Mouse (Mus musculus) heart, postnatal 14 days (tissue): ENCODE data around the gene 1700029P11Rik. TPM values are rescaled to one million over a fixed set of nuclear protein-coding genes. Genes with fewer than 3 reads are reported as not detected.

ENCODE experiments used
- DNase-seq, 2 experiments: peaks; one replicate each; pipeline ENCODE4 v3.0.0; 2021 to 2022
- intact Hi-C: fragments of 180-260 bp; cut with DNase I; formaldehyde crosslinking; loops from one replicate; pipeline ENCODE4 v1.15.1; 2025
- total RNA-seq, 2 experiments: library from RNA; stranded (reverse); gene quantifications; 2 replicates each; pipeline ENCODE4 v1.2.3; 2021

Gene 1700029P11Rik
- total RNA-seq, 2 experiments from 2014 or later, result not detected

DNA sequence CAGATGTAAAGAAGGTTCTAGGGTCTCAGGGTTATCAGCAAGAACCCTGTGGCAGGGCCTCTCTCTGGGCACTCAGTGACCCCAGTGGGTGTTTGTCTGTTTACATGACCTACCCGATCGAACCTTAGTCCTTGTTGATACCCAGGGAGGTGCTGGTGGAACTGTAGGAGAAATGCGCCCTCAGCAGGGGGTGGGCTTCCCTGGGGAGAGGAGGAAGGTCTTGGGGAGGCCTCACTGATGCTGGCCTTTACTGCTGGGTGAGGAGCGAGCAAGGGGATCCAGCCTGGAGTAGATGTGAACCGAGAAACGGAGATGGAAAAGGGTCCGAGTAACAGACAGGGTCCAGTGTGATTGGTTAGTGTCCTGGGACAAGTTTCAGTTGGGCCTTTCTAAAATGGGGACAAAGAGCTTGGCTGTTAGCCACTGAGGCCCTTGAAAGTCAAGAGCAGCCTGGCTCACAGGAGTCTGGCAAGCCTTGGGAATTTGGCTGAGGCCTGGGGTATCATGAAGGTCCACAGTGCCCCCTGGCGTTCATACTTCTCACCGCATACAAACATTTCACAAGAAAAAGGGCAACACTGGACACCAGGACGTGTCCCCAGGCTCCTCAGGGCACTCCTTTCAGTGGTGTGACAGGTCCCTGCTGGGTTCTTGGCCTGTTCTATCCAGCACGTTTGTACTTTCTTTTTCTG, 9.2 kb downstream of the 1700029P11Rik start:
- intact Hi-C loops, result loop anchor here (1.0 to 10.0 kb wide), 3 partner anchors 29 to 165 kb away; partner anchors contain the start of gene Pmm1
- peak; percentile 86 to 93 for DNase-seq

DNA sequence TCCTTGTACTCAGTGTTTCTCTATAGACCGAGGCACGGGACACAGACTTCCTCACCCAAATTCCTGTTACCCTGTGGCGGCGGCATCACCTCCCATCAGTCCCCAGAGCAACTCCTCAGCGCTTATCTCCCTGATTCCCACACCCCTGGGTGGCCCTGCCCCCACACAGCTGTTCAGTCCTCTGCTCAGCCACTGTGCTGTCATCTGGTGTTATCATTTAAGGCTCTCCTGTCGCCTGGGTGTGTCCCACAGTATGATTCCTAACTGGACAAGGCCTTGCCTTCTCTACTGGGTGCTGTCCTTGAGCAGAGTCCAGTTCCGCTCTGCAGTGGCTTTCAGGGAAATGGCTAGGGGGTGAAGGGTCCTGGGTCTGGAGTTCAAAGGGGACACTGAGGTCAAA, 10.2 kb downstream of the 1700029P11Rik start:
- intact Hi-C loops, result loop anchor here (10.0 kb wide), 2 partner anchors 46 to 166 kb away; no protein-coding TSS in a partner anchor
- DNase-seq, result peak; percentile 6 to 17

DNA sequence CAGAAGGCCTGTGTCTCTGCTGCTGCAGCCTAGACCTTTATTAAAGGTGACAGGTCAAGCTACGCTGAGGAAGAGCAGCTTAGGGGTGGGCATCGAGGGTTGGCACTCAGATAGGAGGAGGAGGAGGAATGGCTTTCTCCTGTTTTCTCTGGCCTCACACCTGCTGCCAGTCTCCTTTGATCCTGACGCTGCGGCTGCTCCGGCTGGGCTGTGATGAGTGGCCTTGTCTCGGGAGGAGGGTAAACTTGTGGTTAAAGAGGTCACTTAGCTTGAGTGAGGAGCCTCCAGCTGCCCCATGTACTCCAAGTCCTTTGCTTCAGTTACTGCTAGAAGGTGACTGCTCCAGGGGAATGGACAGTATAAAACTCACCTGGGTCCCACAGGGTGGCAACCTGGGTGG, 13.7 kb downstream of the 1700029P11Rik start:
- no peak for DNase-seq
- intact Hi-C loops, result loop anchor here (10.0 kb wide), 2 partner anchors 49 to 169 kb away; no protein-coding TSS in a partner anchor

DNA sequence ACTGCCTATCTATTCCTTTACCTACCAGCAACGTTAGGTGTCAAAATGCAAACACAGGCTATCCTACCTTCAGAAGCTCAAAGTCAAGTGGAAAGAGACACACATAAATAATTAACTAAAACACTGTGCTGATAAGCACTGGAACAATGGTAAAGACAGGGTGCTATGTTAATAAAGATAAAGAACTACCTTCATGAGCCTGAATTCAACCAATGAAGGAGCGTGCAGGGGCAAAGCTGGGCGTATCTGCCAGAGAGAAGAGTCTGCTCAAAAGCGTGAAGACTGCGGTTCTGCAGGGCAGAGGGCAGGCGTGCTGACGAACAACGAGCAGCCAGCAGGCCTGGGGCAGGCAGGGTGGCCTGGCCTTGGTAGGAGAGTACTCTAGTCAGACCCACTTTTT, 23.9 kb downstream of the 1700029P11Rik start:
- DNase-seq, result no peak
- intact Hi-C loops, result no loop called here

DNA sequence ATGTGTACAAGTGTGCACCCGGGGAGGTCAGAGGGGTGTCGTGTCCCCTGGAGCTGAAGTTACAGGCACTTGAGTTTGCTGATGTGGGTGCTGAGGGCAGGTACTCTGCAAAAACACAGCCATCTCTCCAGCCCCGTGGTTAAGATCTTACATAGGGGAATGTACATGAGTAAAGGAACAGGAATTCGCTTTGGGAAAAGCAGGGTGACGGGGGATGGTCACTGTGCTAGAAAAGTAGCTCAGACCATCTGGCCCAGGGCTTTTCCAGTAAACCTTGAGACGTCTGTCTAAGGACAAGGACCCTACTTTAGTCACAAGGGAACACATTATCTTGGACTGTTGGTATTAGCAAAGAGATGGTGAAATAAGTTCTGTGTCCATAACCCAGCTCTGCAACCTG, 31.6 kb downstream of the 1700029P11Rik start:
- intact Hi-C loops, result no loop called here
- DNase-seq, result no peak

DNA sequence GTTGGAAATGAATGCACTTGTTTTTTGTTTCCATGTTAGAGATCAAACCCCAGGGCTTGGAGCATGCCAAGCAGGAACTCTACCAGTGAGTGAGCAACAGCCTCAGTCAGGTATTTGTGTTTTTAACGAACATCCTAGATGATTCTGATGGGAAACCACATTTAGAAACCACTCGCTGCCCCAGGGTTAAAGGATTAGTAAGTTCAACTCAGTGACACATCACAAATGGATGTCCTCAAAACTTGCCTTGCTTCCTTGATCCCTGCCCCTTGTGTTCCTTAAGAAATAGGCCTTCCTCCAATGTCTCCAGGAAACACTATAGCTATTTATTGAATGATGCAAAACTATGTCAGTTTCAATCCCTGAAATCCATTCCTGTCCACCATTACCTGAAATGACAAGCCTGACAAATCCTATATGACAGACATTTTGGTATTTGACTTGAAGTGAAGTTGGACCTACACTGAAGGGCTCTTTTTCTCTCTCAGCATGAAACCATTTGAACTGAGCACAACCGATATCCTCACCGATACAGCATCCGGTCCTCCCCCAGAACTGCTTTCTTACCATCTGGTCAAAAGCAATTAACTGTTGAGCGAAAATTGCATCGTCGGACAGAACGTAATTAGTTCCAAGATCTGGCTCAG, 34.5 kb downstream of the 1700029P11Rik start:
- intact Hi-C loops, result no loop called here
- DNase-seq, result no peak

DNA sequence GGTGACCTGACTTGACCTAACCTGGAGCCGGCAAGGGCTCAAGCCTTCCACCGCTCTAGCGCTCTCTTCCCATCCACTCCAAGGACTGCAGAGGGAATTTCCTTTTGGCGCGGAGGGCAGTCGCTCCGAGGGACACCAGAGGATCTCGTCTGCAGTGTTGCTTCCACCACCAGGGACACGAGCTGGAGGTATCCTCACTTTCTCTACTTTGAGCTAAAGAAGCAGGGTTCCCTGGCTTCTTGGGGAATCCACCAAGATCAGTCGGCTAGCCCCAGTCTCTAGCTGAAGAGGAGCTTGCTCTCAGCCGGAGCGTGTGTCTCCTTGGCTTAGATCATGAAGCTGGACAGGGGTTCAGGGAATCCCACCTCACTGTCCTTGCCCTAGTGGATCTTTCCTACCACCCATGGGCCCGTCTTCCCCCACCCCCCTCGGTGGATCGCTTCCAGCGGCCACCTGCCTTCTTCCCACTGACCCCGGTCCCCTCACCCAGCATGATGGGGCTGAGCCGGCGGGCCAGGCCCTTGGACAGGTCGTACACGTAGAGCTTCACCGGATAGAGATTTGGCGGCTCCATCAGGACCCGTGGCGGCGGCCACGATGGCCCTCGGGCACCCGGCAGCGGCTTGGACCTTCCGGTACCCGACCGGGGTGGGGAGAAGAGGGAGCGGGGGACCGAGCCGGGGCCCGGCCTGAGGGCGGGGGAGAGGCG, 35.2 kb downstream of the 1700029P11Rik start:
- intact Hi-C loops, result no loop called here

DNA sequence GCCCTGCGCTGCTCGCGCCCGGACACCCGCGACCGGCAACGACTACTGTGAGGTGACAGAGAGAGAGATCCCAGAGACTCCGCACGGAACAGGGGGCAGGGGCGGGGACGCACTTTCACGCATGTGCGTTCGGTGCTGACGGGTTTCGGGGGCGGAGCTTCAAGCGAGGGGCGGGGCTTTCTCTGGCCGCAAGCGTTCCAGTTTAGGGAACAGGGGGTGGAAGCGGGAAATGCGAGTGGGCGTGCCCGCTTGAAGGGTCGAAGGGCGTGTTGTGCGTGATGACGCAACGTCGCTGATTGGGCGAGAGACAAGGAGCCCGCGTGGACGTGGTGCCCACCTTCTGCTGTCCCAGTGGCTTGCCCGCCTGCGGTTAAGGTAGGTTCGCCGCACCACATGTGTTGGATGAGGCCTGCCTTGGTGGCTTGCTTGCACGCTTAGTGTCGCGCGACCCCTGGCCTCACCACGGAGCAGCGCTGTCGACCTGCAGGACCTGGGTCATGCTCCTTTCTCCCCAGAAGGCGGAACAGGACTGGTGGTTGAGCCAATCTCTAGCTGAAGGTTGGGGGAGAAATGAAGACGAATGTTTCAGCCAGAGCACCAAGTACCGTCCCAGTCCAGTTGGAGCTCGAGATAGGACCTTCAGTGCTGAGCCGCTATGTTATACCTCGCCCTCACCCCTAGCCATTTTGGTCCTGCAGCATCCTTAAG, 35.9 kb downstream of the 1700029P11Rik start:
- intact Hi-C loops, result no loop called here
- DNase-seq, result peak; percentile 99

More for the DNA sequence above, 35.2 kb downstream of the 1700029P11Rik start:
- DNase-seq, result peak; percentile 23 to 33

GRCm38 (mm10) chr15:82016830-82017229, 36.5 kb downstream of the 1700029P11Rik start:
- DNase-seq, result no peak
- intact Hi-C loops, result no loop called here

DNA sequence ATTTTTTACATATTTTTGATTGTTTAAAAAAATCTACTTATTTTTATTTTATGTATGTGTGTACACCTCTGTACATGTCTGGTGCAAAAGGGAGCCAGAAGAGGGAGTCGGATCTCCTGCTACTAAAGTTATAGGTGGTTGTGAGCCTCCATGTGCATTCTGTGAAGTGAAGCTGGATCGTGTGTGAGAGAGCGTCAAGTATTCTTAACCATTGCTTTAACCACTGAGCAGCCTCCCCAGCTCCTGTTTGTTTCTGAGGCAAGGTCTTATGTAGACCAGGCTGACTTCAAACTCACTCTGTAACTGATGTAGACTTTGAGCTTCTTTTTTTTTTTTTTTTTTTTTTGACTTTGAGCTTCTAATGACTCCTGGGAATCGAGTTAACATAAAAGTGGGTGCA, 37.1 kb downstream of the 1700029P11Rik start:
- intact Hi-C loops, result no loop called here
- no peak for DNase-seq

DNA sequence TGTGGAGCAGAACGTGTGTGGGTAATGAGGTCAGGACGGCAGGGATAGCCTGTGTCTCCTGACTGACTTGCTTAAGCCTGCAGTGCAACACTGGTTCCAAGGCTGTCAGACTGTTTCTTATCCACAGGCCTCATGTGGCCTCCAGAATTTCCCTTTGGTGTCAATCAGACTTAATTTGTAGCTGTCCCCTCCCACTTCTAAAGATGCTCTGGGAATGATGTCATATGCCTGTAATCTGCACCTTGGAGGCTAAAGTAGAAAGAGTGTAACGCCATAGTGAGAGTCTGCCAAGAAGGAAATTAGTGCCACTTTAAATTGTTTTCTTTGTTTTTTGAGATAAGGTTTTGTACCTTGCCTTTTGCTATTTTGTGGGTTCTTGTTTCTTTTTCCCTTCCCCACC, 38.9 kb downstream of the 1700029P11Rik start:
- DNase-seq, result no peak

GRCm38 (mm10) chr15:82022535-82023088, 42.3 kb downstream of the 1700029P11Rik start:
- intact Hi-C loops, result no loop called here
- no peak for DNase-seq

More for the DNA sequence above, 38.9 kb downstream of the 1700029P11Rik start:
- intact Hi-C loops, result no loop called here

DNA sequence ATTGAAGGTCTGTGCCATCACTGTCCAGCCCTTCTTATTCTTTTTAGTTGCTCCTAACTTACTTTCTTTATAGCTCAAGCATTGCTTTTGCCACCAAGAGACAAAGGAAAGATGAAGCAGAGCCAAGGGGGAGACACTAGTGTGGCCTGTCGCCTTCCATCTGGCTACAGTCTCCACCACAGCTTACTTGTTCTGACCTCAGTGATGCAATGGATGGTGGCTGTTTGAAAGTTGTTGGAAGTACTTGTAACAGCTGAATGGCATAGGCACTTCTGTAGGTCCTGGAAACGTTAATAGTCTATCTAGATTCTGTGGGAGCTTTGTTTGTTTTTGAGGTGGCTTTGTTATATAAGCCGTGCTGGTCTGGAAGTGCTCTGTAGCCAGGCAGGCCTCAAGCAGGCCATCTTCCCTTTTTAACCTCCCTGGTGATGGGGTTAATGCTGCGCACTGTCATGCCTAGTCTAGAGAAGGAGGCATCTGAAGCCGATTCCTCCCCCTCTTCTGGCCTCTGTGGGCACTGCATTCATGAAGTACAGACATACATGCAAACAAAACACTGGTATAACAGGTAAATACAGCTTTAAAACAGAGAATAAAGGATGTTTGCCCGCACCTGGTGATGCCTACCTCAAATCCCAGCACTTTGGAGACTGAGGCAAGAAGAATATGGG, 43.8 kb downstream of the 1700029P11Rik start:
- DNase-seq, result no peak
- intact Hi-C loops, result no loop called here

DNA sequence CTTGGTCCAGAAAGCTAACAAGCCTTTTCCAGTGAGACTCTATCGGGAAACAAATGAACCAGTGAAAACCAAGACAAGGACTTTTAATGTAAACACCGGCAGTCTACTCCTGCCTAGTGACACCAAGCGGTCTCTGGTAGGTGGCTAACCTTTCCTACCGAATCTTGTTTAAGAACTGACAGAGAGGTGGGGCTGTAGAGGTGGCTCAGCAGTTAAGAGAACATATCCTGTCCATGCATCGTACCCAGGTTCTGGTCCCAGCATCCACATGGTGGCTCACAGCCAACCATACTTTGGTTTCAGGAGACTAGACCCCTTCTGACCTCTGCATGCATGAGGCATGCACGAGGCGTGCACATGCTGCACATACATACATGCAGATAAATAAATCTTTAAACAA, 46.9 kb downstream of the 1700029P11Rik start:
- DNase-seq, result no peak
- intact Hi-C loops, result no loop called here

DNA sequence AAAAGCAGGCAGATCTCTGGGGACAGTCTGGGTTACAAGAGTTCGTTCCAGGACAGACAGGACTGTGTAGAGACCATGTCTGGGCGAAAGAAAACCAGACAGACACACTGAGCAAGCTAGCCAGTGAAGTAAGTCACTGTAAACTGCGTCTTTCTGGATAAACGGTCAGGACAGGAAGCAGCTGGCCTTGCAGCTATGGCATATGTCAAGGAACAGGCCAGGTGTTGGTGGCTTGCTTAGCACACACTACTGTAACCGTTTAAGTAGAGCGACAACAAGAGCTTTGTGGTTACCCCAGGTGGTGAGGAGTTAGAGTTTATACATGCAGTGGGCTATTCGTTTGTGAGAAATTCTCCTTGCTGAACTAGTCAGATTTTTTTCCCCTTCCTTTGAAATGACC, 47.4 kb downstream of the 1700029P11Rik start:
- DNase-seq, result no peak
- intact Hi-C loops, result no loop called here

Other genes starting within 250 kb of the 1700029P11Rik start
- gene Zc3h7b, start 235.5 kb upstream of the 1700029P11Rik start, total RNA-seq, result 10 to 100 TPM; 74.9 to 78.7 TPM
- gene Rangap1, start 235.0 kb upstream of the 1700029P11Rik start, total RNA-seq, result 10 to 100 TPM; 28.1 to 35.2 TPM
- gene Tef, start 178.1 kb upstream of the 1700029P11Rik start, total RNA-seq, result 10 to 100 TPM; 69.3 to 93.0 TPM
- gene Tob2, start 121.7 kb upstream of the 1700029P11Rik start, total RNA-seq, result 100 to 1,000 TPM; 119 to 131 TPM
- 10 to 100 TPM; 41.4 to 44.2 TPM for gene Phf5a, start 108.6 kb upstream of the 1700029P11Rik start, total RNA-seq
- gene Aco2, start 108.2 kb upstream of the 1700029P11Rik start, total RNA-seq, result 1,000 to 10,000 TPM; 2,092 to 2,100 TPM
- gene Polr3h, start 54.3 kb upstream of the 1700029P11Rik start, total RNA-seq, result 1 to 10 TPM; 7.5 to 7.9 TPM
- gene Csdc2, start 43.8 kb upstream of the 1700029P11Rik start, total RNA-seq, result 10 to 100 TPM; 39.6 to 60.9 TPM
- 10 to 100 TPM; 23.0 to 28.8 TPM for gene Pmm1, start 19.6 kb upstream of the 1700029P11Rik start, total RNA-seq
- 10 to 100 TPM; 20.4 to 27.0 TPM for gene Xrcc6, start 7.3 kb downstream of the 1700029P11Rik start, total RNA-seq
- 10 to 100 TPM; 22.6 to 27.9 TPM for gene Desi1, start 53.3 kb downstream of the 1700029P11Rik start, total RNA-seq
- gene Snu13, start 67.1 kb downstream of the 1700029P11Rik start, total RNA-seq, result 10 to 100 TPM; 48.6 to 53.8 TPM
- gene 4930407I10Rik, start 78.6 kb downstream of the 1700029P11Rik start, total RNA-seq, result not detected
- gene Mei1, start 89.5 kb downstream of the 1700029P11Rik start, total RNA-seq, result not detected
- 1 to 10 TPM; 4.8 to 5.8 TPM for gene Ccdc134, start 147.4 kb downstream of the 1700029P11Rik start, total RNA-seq
- 10 to 100 TPM; 18.7 to 22.6 TPM for gene Srebf2, start 166.6 kb downstream of the 1700029P11Rik start, total RNA-seq
- under 1 TPM; 0.14 to 0.34 TPM for gene Shisa8, start 232.3 kb downstream of the 1700029P11Rik start, total RNA-seq
- gene Tnfrsf13c, start 243.8 kb downstream of the 1700029P11Rik start, total RNA-seq, result under 1 TPM; 0.24 TPM